9 mouse cellular contexts compared by ENCODE assay signal in genomic region chr14:48330965-48331622, GRCm38 (mm10).
DNase-seq lines count a peak whose midpoint lies in the region; ATAC-seq lines count a peak whose summit lies in the region.
"Had no signal": no experiment of that assay in that cellular context is flagged by ENCODE, and none has a peak within 500 bp of the region (broad histone marks: within the 10 kb centered on the region; RNA-seq: fewer than 3 reads in every experiment).

No protein-coding gene starts in this region.

- WGBS in hindbrain, embryonic 13.5 days: 3% methylated on average over 4 of the region's 4 CpGs
- WGBS in neural tube, embryonic 12.5 days: 2% methylated on average over 4 of the region's 4 CpGs

- H3K27me3 ChIP-seq in hindbrain, embryonic 13.5 days: 0 out of 2 replicates have a peak, but pooled peaks cover 3% of the 10 kb centered on the region
- H3K27me3 ChIP-seq in neural tube, embryonic 12.5 days (replicated peaks): no peaks in the 10 kb centered on the region

- no peaks in the 10 kb centered on the region for H3K36me3 ChIP-seq in hindbrain, embryonic 13.5 days
- H3K36me3 ChIP-seq in neural tube, embryonic 12.5 days: no peaks in the 10 kb centered on the region

- intact Hi-C loops in left cerebral cortex, postnatal 36 days (cut with DNase I): loop anchor here (5.0 kb wide), 1 partner anchor 44 kb away; no protein-coding TSS in a partner anchor

- H3K27ac ChIP-seq in hindbrain, embryonic 13.5 days: peak overlapping the region; percentile 19; the same call in 1 of the 2 replicates
- no peak overlapping the region for H3K27ac ChIP-seq in neural tube, embryonic 12.5 days

- no peak for DNase-seq in frontal cortex, postnatal 14 days (ENCODE audit: low spot score in 2 of 2)
- peak; percentile 16 for DNase-seq in cerebellum, adult 9-10 months
- peak; percentile 24 to 27 for DNase-seq in frontal cortex, postnatal 10 days (ENCODE audit: low spot score in 2 of 2)
- peak; percentile 26 to 43 for DNase-seq in left cerebral cortex, postnatal 36 days (ENCODE audit: low spot score in 2 of 2)
- DNase-seq in spleen, adult 12 weeks (ENCODE audit: low spot score): no peak

- ATAC-seq in frontal cortex, adult (ENCODE audit: low TSS enrichment): peak; percentile 71
- ATAC-seq in hindbrain, embryonic 13.5 days (ENCODE audit: low FRiP score): peak; percentile 71
- no peak for ATAC-seq in neural tube, embryonic 12.5 days (ENCODE audit: low FRiP score, low read depth)

- H3K4me2 ChIP-seq in hindbrain, embryonic 13.5 days: peak overlapping the region; percentile 38
- H3K4me2 ChIP-seq in neural tube, embryonic 12.5 days (replicated peaks): peak overlapping the region; percentile 30

- no peaks in the 10 kb centered on the region for H3K9me3 ChIP-seq in hindbrain, embryonic 13.5 days
- H3K9me3 ChIP-seq in neural tube, embryonic 12.5 days: no peaks in the 10 kb centered on the region

- no peak overlapping the region for H3K4me3 ChIP-seq in hindbrain, embryonic 13.5 days
- H3K4me3 ChIP-seq in neural tube, embryonic 12.5 days: no peak overlapping the region
- H3K4me3 ChIP-seq: erythroblast, embryonic 14.5 days had no signal

- H3K4me1 ChIP-seq in hindbrain, embryonic 13.5 days (replicated peaks): peaks cover 25% of the 10 kb centered on the region
- H3K4me1 ChIP-seq in neural tube, embryonic 12.5 days: peaks cover 20% of the 10 kb centered on the region

- peak overlapping the region; percentile 15; the same call in 1 of the 2 replicates for H3K9ac ChIP-seq in hindbrain, embryonic 13.5 days
- H3K9ac ChIP-seq in neural tube, embryonic 12.5 days: no peak overlapping the region

Comparison
In these comparisons a context has a peak if more than half of its experiments do, and no peak if none do; other contexts are left out.
1. DNase-seq: peak in cerebellum, adult 9-10 months (single experiment), frontal cortex, postnatal 10 days (2 of 2) and left cerebral cortex, postnatal 36 days (2 of 2); none in frontal cortex, postnatal 14 days (0 of 2) and spleen, adult 12 weeks (single experiment).